Mouse (Mus musculus): Measurements from ENCODE around the gene Ovca2.

Gene Ovca2

GRCm38 (mm10) chr11:75154053-75154585, 24.5 kb downstream of the Ovca2 start:
- peak; percentile 54 for DNase-seq (ENCODE audit: low read depth, low spot score)

- no peak for DNase-seq (ENCODE audit: low read depth, low spot score)
Measured at GRCm38 (mm10) chr11:75152603-75153557, 25.8 kb downstream of the Ovca2 start.

- DNase-seq (ENCODE audit: low read depth, low spot score) = no peak
Measured at GRCm38 (mm10) chr11:75150346-75150745, 28.3 kb downstream of the Ovca2 start.

GRCm38 (mm10) chr11:75148332-75149035, 30.2 kb downstream of the Ovca2 start:
- no peak for DNase-seq (ENCODE audit: low read depth, low spot score)

GRCm38 (mm10) chr11:75147846-75148168, 30.8 kb downstream of the Ovca2 start:
- DNase-seq (ENCODE audit: low read depth, low spot score) = no peak

- DNase-seq (ENCODE audit: low read depth, low spot score) = no peak
Measured at GRCm38 (mm10) chr11:75147106-75147845, 31.4 kb downstream of the Ovca2 start.

- DNase-seq (ENCODE audit: low read depth, low spot score) = no peak
Measured at GRCm38 (mm10) chr11:75145841-75146240, 32.8 kb downstream of the Ovca2 start.

- no peak for DNase-seq (ENCODE audit: low read depth, low spot score)
Measured at GRCm38 (mm10) chr11:75142749-75143148, 35.9 kb downstream of the Ovca2 start.

- DNase-seq (ENCODE audit: low read depth, low spot score) = no peak
Measured at GRCm38 (mm10) chr11:75141913-75142312, 36.7 kb downstream of the Ovca2 start.

- DNase-seq (ENCODE audit: low read depth, low spot score) = no peak
Measured at GRCm38 (mm10) chr11:75141038-75141437, 37.6 kb downstream of the Ovca2 start.

- no peak for DNase-seq (ENCODE audit: low read depth, low spot score)
Measured at GRCm38 (mm10) chr11:75140431-75140830, 38.2 kb downstream of the Ovca2 start.

GRCm38 (mm10) chr11:75139122-75139963, 39.3 kb downstream of the Ovca2 start:
- no peak for DNase-seq (ENCODE audit: low read depth, low spot score)

- peak; percentile 44 for DNase-seq (ENCODE audit: low read depth, low spot score)
Measured at GRCm38 (mm10) chr11:75136666-75137398, 41.8 kb downstream of the Ovca2 start.

- DNase-seq (ENCODE audit: low read depth, low spot score) = no peak
Measured at GRCm38 (mm10) chr11:75135358-75135757, 43.3 kb downstream of the Ovca2 start.

- DNase-seq (ENCODE audit: low read depth, low spot score) = no peak
Measured at GRCm38 (mm10) chr11:75134485-75135068, 44.1 kb downstream of the Ovca2 start.

GRCm38 (mm10) chr11:75133951-75134350, 44.7 kb downstream of the Ovca2 start:
- no peak for DNase-seq (ENCODE audit: low read depth, low spot score)

GRCm38 (mm10) chr11:75133391-75133790, 45.2 kb downstream of the Ovca2 start:
- DNase-seq (ENCODE audit: low read depth, low spot score) = no peak

GRCm38 (mm10) chr11:75132278-75132677, 46.4 kb downstream of the Ovca2 start:
- DNase-seq (ENCODE audit: low read depth, low spot score) = no peak

GRCm38 (mm10) chr11:75131300-75131699, 47.3 kb downstream of the Ovca2 start:
- DNase-seq (ENCODE audit: low read depth, low spot score) = no peak

- DNase-seq (ENCODE audit: low read depth, low spot score) = no peak
Measured at GRCm38 (mm10) chr11:75129481-75129880, 49.2 kb downstream of the Ovca2 start.
